Mouse (Mus musculus) cerebellum, postnatal 4 days (tissue): ENCODE results near the gene Cdc42ep5.

Experiments used
- DNase-seq, 2 experiments: peaks; one replicate each; pipeline ENCODE4 v3.0.0; 2022; ENCODE audit warnings: low spot score in 2 of 2, mixed read lengths in 1 of 2

Gene Cdc42ep5

GRCm38 (mm10) chr7:4146241-4147180 lies 18.1 kb downstream of the Cdc42ep5 start:
- no peak for DNase-seq

GRCm38 (mm10) chr7:4145552-4146190 lies 19.0 kb downstream of the Cdc42ep5 start:
- no peak for DNase-seq

- DNase-seq, result no peak
These were observed 19.7 kb downstream of the Cdc42ep5 start for GRCm38 (mm10) chr7:4144766-4145551.

GRCm38 (mm10) chr7:4144046-4144445 lies 20.6 kb downstream of the Cdc42ep5 start:
- DNase-seq, result no peak

GRCm38 (mm10) chr7:4143506-4143905 lies 21.2 kb downstream of the Cdc42ep5 start:
- no peak for DNase-seq

GRCm38 (mm10) chr7:4142796-4143445 lies 21.7 kb downstream of the Cdc42ep5 start:
- no peak for DNase-seq

- DNase-seq, result no peak
These were observed 22.9 kb downstream of the Cdc42ep5 start for GRCm38 (mm10) chr7:4141648-4142325.

GRCm38 (mm10) chr7:4139391-4139790 lies 25.3 kb downstream of the Cdc42ep5 start:
- no peak for DNase-seq

GRCm38 (mm10) chr7:4138671-4139070 lies 26.0 kb downstream of the Cdc42ep5 start:
- DNase-seq, result no peak

GRCm38 (mm10) chr7:4138181-4138580 lies 26.5 kb downstream of the Cdc42ep5 start:
- DNase-seq, result no peak

- DNase-seq, result no peak
These were observed 26.9 kb downstream of the Cdc42ep5 start for GRCm38 (mm10) chr7:4137746-4138145.

- peak; percentile 97 to 98 for DNase-seq
These were observed 27.7 kb downstream of the Cdc42ep5 start, which contains the start of gene Leng8 for GRCm38 (mm10) chr7:4136771-4137531. Leng8 (plus strand) TSS chr7:4137039.

- no peak for DNase-seq
These were observed 28.3 kb downstream of the Cdc42ep5 start for GRCm38 (mm10) chr7:4136404-4136770.

- DNase-seq, result peak in 1 of 2 experiments; percentile 12
These were observed 29.7 kb downstream of the Cdc42ep5 start for GRCm38 (mm10) chr7:4134911-4135310.

GRCm38 (mm10) chr7:4132998-4133397 lies 31.7 kb downstream of the Cdc42ep5 start:
- no peak for DNase-seq

GRCm38 (mm10) chr7:4132581-4132980 lies 32.1 kb downstream of the Cdc42ep5 start:
- DNase-seq, result no peak

GRCm38 (mm10) chr7:4131964-4132363 lies 32.7 kb downstream of the Cdc42ep5 start:
- DNase-seq, result no peak

- DNase-seq, result peak; percentile 86 to 91
These were observed 33.8 kb downstream of the Cdc42ep5 start for GRCm38 (mm10) chr7:4130686-4131452.

GRCm38 (mm10) chr7:4128860-4129259 lies 35.8 kb downstream of the Cdc42ep5 start:
- DNase-seq, result no peak
